Mouse (Mus musculus) frontal cortex, postnatal 10 days (tissue): ENCODE measurements at regions not wholly inside any gene's neighbourhood (a gene's known extent, or its start where the extent isn't known, plus 50 kb on each side); places are given as distances from the start of the nearest gene placed in this dataset.
"Not testable (repeated sequence)": the region's sequence is repeated elsewhere in the genome, so short reads cannot be mapped to it uniquely, and the experiment has no call there.

Experiments
- DNase-seq, 2 experiments: peaks; one replicate each; pipeline ENCODE4 v3.0.0; 2022; ENCODE audit warnings: low spot score in 2 of 2, mixed read lengths in 1 of 2

GRCm38 (mm10) chr14:17058438-17058837, 239.5 kb upstream of the Rarb start:
- no peak for DNase-seq

- DNase-seq = no peak
Measured at GRCm38 (mm10) chr14:17057355-17057754, 238.4 kb upstream of the Rarb start.

- DNase-seq = no peak
Measured at GRCm38 (mm10) chr14:17055741-17056140, 236.8 kb upstream of the Rarb start.

- DNase-seq = no peak
Measured at GRCm38 (mm10) chr14:17054381-17054780, 235.4 kb upstream of the Rarb start.

GRCm38 (mm10) chr14:17046808-17047207, 227.9 kb upstream of the Rarb start:
- DNase-seq = no peak

- DNase-seq = no peak
Measured at GRCm38 (mm10) chr14:17045426-17046132, 226.6 kb upstream of the Rarb start.

GRCm38 (mm10) chr14:17020603-17021356, 201.8 kb upstream of the Rarb start:
- no peak for DNase-seq

GRCm38 (mm10) chr14:17012931-17013330, 194.0 kb upstream of the Rarb start:
- DNase-seq = no peak

GRCm38 (mm10) chr14:17012200-17012599, 193.2 kb upstream of the Rarb start:
- DNase-seq = no peak

- no peak for DNase-seq
Measured at GRCm38 (mm10) chr14:17005194-17006018, 186.4 kb upstream of the Rarb start.

GRCm38 (mm10) chr14:17004714-17005113, 185.8 kb upstream of the Rarb start:
- DNase-seq = no peak

GRCm38 (mm10) chr14:16996716-16997115, 177.8 kb upstream of the Rarb start:
- DNase-seq = no peak

- not testable (repeated sequence) for DNase-seq
Measured at GRCm38 (mm10) chr14:16970911-16971310, 152.0 kb upstream of the Rarb start.

GRCm38 (mm10) chr14:16964717-16965391, 145.9 kb upstream of the Rarb start:
- no peak for DNase-seq

GRCm38 (mm10) chr14:16962216-16962826, 143.4 kb upstream of the Rarb start:
- no peak for DNase-seq

- DNase-seq = no peak
Measured at GRCm38 (mm10) chr14:16957802-16958201, 138.8 kb upstream of the Rarb start.

- no peak for DNase-seq
Measured at GRCm38 (mm10) chr14:16954511-16955443, 135.8 kb upstream of the Rarb start.

- no peak for DNase-seq
Measured at GRCm38 (mm10) chr14:16948736-16949135, 129.8 kb upstream of the Rarb start.

GRCm38 (mm10) chr14:16944441-16944840, 125.5 kb upstream of the Rarb start:
- no peak for DNase-seq

GRCm38 (mm10) chr14:16943531-16943930, 124.6 kb upstream of the Rarb start:
- DNase-seq = no peak
